Mouse (Mus musculus): ENCODE data around the gene Adh7. TPM values are rescaled to one million over a fixed set of nuclear protein-coding genes. Genes with fewer than 3 reads are reported as not detected.

Adh7 gene
- total RNA-seq (2015) (not detected in 2 replicates), total RNA-seq (2017) (not detected in 2 replicates)

DNA sequence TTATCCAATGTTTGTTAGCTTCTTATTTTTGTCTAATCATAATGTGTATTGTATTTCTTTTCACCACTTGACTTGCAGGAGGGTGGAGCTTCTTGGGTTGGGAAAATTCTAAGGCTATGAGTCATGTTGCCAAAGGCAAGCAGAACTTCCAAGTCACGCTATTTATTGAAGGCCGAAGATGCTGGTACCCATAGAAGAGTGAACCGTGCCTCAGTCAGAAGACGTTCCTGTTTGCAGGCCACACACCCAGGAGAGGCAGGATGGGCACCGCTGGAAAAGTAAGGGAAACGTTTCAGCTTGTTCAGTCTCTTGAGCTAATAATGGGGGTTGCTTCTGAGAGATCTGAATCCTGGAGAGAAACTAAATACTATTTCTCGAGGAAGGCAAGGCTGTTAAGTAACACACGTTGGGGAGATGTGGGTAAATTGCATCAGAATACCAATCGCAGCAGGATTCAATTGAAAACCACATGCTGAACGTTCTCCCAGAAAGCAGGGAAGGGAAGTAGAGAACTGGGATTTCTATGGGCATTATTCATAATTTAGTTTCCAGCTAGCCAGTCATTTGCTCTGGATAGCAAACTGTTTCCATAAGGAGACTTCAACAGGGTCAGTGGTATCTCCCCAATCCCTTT is at the start of gene Adh7:
Gene Adh7 (plus strand): TSS at position 130 of the 634 bp plus-strand sequence.
- ATAC-seq (ENCODE audit: poor library complexity, severe bottlenecking): no peak

DNA sequence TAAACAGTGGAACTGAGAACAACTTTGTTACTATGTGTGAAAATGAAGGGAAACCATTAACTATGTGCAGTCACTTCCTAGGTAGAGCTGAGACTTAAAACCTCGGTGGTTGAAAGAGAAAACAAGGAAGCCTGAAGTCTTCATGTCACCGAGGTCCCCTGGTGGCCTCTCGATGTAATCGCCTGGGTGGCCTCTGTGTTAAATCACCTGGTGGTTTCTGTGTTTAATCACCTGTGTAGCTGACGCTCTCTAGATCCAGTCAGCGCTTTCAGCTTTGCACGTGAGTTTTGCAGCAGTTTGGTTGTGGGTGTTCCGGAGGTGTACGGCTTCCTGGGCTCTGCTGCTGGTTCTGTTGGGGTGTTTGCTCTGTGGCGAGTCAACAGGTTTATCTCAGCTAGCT is 44.3 kb upstream of the Adh7 start:
- ATAC-seq (ENCODE audit: poor library complexity, severe bottlenecking): no peak

DNA sequence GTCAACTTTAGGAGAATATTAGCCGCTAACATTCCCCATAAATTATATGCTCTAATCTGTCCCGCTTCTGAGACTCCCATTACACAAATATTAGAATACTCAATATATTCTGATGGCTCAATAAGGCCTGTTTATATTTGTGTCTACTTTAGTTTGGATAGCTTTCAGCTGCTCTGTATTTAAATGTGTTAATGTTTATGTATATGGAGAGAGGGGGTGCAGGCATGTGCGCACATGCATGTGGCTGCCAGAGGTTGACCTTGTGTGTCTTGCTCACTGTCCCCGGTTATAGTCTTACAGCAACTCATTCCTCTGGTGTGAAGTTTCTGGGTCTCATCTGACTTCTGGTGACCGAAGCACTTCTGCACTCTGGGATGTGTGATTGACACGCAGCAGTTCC is 42.0 kb upstream of the Adh7 start:
- no peak for ATAC-seq (ENCODE audit: poor library complexity, severe bottlenecking)

DNA sequence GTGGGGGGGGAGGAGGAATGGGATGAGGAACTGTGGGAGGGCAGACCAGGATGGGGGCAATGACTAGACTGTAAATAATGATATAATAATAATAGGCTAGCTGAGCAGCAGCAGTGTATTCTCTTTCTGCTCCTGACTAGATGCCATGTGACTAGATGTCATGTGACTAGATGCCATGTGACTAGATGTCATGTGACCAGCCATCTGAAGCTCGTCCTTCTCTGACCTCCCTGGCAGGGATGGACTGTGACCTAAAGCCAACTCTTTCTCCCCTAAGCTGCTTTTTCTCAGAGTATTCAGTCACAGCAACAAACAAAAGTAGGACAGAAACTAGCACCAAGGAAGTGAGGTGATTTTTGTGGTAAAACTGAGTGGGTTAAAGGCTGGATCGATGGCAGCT is 35.5 kb upstream of the Adh7 start:
- ATAC-seq (ENCODE audit: poor library complexity, severe bottlenecking): no peak

DNA sequence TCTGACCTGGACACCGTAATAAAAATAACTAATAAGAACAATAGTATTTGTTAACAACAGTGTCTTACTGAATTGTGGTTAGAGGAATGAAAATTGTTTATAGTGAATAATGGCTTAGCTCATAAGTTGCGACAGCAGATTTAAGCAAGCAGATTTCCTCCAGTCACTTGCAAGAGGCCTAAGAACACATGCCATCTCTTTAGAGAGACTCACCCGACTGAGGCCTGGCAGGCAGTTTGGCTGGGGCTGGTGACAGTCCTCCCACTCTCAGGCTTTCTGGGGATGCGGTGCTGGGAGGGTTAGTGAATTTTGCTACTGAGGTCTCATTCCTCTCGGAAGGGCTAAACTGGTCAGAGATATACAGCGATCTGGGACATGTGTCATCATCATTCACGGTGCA is 34.2 kb upstream of the Adh7 start:
- no peak for ATAC-seq (ENCODE audit: poor library complexity, severe bottlenecking)

DNA sequence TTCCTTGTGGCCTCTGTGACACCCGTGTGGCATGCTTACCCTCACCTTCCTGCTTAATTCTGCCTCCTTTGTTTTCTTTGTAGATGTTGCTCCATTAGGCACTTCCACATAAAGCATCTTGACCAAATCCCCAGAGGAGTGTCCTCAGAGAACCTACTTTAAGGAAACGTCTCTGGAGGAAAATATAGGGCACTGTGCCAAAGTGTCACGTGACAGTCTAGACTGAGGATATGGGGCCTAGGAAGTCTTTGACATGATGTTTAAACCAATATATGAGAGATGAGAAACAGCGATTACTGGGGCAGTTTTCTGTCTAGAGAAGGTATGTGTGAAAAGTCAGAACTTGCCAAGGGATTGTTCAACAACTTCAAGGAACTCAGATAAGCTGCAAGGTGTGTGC is 32.3 kb upstream of the Adh7 start:
- no peak for ATAC-seq (ENCODE audit: poor library complexity, severe bottlenecking)

DNA sequence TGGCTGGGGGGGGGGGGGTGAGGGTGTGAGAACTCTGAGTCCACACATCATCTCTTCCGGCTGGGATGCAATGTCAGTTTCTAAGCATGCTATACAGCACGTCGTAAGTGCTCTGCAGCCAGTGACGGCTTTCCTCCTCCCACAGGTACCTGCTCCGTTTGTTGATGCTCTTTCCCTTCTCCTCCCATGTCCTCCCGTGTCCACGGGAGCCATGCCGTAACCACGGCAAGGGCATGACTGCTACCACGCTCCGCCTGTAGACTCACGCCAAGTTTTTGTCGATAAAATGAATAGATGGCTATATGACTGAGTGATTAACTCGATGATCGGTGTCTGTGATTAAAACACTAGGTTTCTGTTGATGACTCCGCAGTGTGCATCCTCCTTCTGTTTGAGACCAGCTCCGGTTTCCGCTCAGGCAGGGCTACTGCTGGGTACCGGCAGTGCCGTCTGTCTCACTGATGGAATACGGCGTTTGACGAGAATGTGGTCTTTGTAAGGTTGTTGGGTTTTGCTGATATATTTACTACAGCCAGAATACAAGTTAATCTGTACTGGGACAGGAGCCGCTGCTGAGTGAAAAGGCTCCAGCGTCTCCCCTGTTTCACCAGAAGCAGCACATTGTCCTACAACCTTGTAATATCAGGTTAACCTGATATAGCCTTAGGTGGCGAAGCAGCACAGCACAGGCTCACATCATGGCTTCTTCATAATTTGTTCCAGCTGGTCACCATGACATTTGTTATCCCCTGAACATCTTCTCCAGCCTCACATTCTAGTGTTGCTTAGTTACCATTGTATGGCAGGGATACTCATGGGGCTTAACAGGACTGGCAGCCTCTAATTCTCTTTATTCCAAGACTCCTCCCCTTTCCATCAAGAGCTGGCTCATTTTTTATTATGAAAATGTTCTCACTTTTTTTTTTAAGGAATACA is 31.3 kb upstream of the Adh7 start:
- no peak for ATAC-seq (ENCODE audit: poor library complexity, severe bottlenecking)

DNA sequence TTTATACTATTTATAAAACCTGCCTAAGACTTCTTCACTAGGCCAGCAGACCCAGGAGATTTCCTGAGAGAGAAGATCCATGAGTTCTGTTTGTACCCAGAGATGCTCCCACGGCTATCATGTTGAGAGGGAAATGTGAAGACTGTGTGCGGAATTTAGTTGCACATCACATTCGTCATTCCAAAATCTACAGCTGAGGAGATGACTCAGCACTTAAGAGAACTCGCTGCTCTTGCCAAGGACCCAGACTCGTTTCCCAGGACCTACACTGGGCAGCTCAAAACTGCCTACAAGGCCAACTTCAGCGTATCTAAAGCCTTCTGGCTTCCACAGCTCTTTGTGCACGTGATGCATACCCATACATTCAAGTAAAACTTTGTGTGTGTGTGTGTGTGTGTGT is 25.3 kb upstream of the Adh7 start:
- no peak for ATAC-seq (ENCODE audit: poor library complexity, severe bottlenecking)

DNA sequence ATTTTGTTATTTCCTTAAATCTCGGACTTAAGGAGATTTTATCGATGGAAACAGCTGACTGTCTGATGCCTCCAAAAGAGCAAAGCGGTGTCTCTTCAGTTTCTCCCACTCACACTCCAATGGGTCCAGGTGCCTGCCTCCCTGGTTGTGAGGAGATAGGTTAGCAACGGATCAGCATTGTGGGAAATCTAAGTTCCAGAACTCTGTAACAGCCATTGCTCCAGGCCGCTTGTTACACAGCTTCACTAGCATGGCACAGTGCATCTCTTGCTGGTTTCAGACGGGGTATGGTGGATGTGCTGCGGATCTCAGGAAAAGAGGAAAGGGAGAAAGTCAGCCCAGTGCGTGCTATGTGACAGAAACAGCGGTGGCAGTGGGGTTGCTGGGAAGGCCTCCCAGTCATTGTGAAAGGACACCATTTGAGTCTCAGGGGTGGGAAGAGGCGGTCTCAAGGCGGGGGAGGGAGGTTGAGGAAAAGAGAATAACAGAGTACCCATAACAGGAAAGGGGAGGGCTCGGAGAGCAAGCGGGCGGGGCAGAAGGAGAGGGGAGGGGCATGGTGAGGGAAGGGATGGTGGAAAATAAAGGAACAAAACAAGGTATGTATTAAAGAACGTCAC is 23.8 kb upstream of the Adh7 start, which contains the start of gene 4930579F01Rik:
Gene 4930579F01Rik (minus strand): TSS at position 143 of the 620 bp plus-strand sequence.
- ATAC-seq (ENCODE audit: poor library complexity, severe bottlenecking): no peak

DNA sequence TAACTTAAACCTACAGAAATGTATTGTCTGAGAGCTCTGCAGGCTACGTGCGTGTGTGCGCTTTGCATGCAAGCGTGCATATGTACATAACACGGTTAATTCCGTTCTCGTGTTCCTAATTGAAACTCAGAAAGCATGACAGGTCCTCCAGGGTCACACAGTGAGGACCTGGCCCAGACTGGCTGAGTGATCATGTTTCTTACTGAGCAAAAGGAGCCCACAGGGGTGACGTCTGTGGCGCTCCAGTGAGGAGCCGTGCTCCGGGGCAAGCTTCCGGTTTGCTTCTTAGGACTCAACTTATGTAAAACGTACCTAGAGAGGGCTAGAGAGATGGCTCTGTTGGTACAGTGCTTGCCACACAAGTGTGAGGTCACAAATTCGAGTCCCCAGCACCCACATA is 20.5 kb upstream of the Adh7 start:
- ATAC-seq (ENCODE audit: poor library complexity, severe bottlenecking): no peak

DNA sequence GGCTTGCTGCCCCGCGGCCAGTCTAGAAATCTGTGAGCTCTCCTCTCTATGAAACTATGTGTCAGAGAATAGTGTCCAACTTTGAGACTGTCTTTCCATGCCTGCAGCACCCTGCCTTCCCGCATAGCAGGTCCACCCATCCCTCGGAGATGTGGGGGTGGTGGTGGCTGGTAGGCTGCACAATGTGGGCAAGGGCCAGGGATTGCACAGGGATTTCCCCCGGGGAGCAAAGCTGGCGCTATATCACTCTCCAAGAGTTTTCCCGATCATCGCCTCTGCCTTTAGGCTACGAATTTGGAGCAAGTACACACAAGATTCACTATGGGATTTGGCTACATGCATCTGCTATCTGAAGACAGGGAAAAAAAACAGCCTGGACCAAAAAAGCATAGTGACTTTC is 20.0 kb upstream of the Adh7 start:
- ATAC-seq (ENCODE audit: poor library complexity, severe bottlenecking): no peak

DNA sequence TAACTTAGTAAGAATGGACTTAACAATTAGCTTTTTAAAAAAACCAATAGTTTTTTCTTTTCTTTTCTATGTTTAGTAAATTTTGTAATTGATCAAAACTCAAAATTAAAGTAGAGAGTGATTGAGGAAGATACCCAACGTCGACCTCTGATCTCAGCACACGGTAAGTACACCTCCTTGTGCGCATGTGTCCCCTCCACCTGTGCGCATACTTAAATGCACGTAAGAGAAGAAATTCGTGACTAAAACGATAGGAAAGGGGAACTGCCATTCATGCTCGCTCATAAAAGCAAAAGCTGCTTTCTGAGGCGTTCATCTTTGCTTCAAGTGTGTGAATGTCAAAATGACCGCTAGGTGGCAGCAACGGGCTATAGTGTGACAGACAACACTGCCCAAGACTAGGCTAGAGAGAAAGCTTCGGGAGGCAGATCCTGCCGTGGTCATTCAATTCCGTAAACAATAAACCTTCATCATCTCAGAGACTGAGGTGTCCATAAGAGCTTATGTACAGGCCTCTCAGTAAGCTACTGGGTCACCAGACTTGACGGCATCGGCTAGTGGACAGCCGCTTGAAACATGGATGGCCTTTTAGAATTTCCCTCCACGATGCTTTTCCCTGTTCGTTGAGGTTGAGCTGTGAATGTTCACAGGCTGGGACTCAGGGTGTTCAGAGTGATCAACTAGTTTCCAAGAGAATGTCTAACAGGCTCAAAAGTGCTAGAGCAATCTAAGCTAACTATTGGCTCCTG is 19.4 kb upstream of the Adh7 start:
- peak; percentile 91 for ATAC-seq (ENCODE audit: poor library complexity, severe bottlenecking)

DNA sequence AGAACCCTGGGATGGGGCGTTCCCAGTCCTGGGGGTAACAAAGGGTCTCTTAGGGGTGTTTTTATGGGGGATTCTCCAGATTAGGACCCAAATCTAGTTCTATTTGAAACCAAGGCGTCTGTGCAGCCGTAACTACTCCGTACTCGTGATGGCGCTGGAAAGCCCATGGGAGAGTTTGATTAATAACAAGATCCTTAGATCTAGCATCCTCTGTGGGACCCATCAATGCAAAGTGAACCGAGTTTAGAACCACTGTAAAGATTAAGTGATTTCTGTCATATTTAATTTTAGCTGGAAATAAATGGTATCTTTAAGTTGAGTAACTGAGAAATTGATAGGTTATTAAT is 18.9 kb upstream of the Adh7 start:
- no peak for ATAC-seq (ENCODE audit: poor library complexity, severe bottlenecking)

DNA sequence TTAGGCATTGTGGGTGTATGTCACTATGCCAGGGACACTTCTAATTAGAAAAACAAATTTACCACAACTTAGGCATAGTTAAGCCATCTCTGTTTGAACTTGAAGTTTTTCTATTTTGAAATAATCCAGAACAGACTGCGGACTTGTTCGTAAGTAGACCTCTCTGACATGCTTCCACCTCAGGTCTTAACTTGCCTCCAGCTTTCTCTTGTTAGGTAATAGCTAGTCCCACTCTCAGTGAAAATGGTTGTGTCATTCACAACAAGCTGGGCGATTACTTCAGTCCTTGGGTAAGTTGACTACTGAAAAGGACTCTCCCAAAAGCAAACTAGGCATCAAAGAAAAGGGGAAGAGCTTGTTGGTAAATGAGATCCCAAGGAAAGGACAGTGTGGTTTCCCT is 8.7 kb upstream of the Adh7 start:
- no peak for ATAC-seq (ENCODE audit: poor library complexity, severe bottlenecking)

DNA sequence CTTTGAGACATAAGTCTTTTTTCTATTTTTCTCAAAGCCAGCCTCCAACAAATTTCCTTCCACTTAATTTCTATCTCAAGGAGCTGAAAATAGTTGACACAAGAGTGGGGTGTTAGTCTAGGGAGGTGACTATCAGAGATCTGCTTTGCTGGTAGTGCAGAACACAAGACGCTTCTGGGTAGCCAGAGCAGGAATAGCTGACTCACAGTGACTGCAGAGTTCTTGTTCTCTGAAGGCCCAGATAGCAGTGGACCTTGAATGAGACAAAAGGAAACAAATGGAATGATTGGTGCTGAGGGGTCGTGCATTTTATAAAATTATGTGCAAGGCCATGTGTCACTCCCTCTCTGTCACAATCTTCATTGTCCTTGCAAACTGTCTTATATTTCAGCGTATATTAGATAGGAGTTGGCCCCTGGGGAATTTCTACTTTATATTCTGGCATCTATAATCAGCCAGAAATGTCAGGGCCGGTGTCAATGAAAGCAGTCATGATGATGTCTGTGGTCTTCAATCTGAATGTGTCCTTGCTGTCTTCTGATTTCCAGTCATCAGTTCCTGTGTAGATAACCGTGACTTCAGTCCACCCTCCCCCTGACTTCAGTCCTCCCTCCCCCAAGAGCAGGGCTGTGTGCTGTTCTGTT is 7.0 kb upstream of the Adh7 start:
- ATAC-seq (ENCODE audit: poor library complexity, severe bottlenecking): no peak

DNA sequence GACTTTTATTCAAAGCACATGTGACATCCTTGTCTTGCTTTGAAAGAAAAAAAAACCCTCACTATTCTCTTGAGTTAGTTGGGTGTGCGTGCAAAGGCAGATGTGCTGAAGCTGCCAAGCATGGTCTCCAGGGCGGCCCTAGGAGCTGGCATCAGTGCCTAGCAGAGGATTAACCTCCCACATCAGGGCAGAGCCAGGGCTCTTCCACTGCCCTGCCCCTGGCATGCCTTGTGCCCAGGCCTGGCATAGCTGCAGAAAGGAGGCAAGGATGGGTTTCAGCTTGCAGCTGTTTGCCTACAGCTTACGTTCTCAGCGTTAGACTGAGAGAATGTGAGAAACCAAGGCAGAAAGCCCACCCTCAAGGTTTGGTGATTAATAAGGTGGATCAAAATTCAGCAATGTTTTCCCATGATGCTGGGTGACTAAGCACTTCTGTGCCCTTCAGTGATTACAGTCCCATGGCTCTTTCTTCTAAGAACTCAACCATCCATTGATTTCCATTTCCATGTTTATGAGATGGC is 5.1 kb upstream of the Adh7 start:
- ATAC-seq (ENCODE audit: poor library complexity, severe bottlenecking): no peak

DNA sequence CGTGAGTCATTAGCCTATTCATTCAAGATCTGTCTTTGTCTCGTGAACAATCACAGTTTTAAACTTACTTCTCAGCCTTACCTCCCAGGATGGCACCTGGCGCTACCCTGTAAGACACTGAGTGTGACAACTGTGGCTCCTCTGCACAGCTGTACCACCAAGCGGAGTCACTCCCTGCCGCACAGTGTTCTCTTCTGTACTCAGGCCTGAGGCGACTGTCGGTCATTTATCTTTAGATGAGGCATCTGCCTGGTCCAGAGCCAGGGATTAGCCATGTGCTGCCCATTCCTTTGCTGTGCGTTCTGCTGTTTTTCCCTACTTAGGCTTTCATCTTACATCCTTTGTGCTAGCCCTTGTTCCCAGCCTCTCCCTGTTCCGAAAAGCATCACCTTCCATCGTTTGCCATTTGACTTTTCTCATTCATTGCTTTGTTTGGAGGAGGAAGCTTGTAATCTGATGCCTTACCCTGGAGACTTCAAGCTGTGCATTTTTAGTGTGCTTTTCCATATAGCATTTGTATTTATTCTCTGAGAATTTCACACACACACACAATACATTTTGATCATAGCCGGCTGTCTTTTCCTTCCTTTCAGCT is 2.1 kb upstream of the Adh7 start:
- ATAC-seq (ENCODE audit: poor library complexity, severe bottlenecking): no peak

DNA sequence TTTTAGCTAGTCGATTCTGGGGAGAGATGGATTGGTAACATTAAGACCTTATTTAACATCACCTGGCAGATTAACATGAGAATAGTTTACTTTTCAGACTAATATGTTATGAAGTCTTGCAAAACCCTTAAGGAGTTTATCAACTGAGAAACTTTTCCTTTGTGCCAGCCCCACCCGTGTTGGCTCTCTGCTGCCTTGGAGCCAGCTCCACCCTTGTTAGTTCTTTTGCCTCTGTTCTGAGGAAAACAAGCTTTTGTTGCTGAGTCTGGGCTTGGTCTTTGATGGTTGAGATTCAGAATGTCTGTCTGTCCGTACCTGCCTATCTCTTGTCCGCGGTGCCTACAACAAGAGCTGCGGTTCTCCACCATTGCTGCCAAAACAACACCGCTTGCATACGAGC is 1.5 kb upstream of the Adh7 start:
- no peak for ATAC-seq (ENCODE audit: poor library complexity, severe bottlenecking)

DNA sequence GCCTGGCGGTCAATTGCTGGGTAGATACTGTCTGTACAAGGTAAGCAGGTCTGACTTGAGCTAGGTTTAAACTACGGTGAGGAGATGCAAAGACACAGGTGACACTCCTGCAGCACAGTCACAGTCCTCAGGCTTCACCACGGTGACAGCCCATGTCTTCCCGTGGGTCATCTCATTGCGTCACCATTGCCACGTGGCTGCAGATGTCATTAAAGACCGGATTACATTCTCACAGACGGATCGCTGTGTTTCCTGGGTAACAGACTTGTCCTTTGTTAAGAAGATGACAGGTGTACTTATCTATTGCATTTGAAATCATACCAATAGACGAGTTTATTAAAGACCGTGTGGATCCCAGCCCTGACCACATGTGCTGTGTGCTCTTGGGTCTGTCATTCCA is 3.6 kb downstream of the Adh7 start:
- ATAC-seq (ENCODE audit: poor library complexity, severe bottlenecking): no peak

DNA sequence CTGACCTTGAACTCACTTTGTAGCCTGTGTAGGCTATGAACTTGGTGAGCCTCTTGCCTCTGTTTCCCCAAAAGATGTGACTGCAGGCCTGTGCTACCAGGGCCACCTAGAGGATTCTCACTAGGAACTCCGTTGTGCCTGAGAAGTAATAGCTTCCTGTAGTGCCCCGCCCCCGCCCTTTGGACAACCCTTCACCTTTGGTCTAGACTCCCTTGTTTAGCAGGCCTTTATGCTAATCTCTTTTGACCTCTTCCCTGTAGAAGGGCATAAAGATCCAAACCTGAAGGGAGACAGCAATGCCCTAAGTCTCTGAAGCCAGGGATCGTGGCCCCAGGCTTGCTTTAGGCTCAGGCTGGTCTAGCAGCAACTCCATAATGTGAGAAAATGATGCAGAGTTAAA is 5.0 kb downstream of the Adh7 start:
- ATAC-seq (ENCODE audit: poor library complexity, severe bottlenecking): no peak

All from megakaryocyte, adult 5-6 weeks (primary cell).